In genomic region chr5:112393741-112394414, GRCm38 (mm10) we compare ENCODE assay signal across 9 mouse cellular contexts. TPM values are rescaled to one million over a fixed set of nuclear protein-coding genes. Genes with fewer than 3 reads are reported as not detected.
DNase-seq lines count a peak whose midpoint lies in the region; ATAC-seq and TF ChIP-seq lines count a peak whose summit lies in the region.
"Had no signal": no experiment of that assay in that cellular context is flagged by ENCODE, and none has a peak within 500 bp of the region (broad histone marks: within the 10 kb centered on the region; RNA-seq: fewer than 3 reads in every experiment).

No protein-coding gene starts in this region.

- H3K9ac ChIP-seq in forebrain, embryonic 14.5 days (ENCODE audit: low read length): peak overlapping the region; percentile 69

- H3K36me3 ChIP-seq in E14TG2a.4 (ENCODE audit: insufficient read depth, low read length): no peaks in the 10 kb centered on the region
- peaks cover 24% of the 10 kb centered on the region for H3K36me3 ChIP-seq in forebrain, embryonic 14.5 days (ENCODE audit: control insufficient read depth, insufficient read depth, low read length)
- peaks cover 34% of the 10 kb centered on the region for H3K36me3 ChIP-seq in midbrain, embryonic 10.5 days

- DNase-seq in gastrocnemius, adult 2 months: no peak
- DNase-seq in gastrocnemius, postnatal 25 days: no peak
- no peak for DNase-seq in forebrain, embryonic 14.5 days (ENCODE audit: low spot score)
- no peak for DNase-seq in midbrain, embryonic 10.5 days (ENCODE audit: low spot score)
- no peak for DNase-seq in frontal cortex, postnatal 36 days (ENCODE audit: low spot score in 2 of 2)
- no peak for DNase-seq in ovary, postnatal 10 days (ENCODE audit: low spot score)
- no peak for DNase-seq in layer of hippocampus, postnatal 14 days (ENCODE audit: low spot score in 2 of 2)

- H3K4me3 ChIP-seq in gastrocnemius, adult 2 months: peak overlapping the region; percentile 68
- peak overlapping the region; percentile 81 for H3K4me3 ChIP-seq in E14TG2a.4 (replicated peaks; ENCODE audit: low read length)
- H3K4me3 ChIP-seq in forebrain, embryonic 14.5 days (ENCODE audit: low read depth, low read length): peak overlapping the region; percentile 62
- peak overlapping the region; percentile 76 for H3K4me3 ChIP-seq in midbrain, embryonic 10.5 days

- peak; percentile 18 for ATAC-seq in forebrain, embryonic 14.5 days

- no peaks in the 10 kb centered on the region for H3K9me3 ChIP-seq in E14TG2a.4 (ENCODE audit: low read length)
- H3K9me3 ChIP-seq in forebrain, embryonic 14.5 days (replicated peaks; ENCODE audit: control insufficient read depth, low read length): no peaks in the 10 kb centered on the region
- no peaks in the 10 kb centered on the region for H3K9me3 ChIP-seq in midbrain, embryonic 10.5 days (replicated peaks)

- H3K27me3 ChIP-seq in E14TG2a.4 (ENCODE audit: insufficient read depth, low read length): peaks cover 70% of the 10 kb centered on the region
- no peaks in the 10 kb centered on the region for H3K27me3 ChIP-seq in forebrain, embryonic 14.5 days (replicated peaks; ENCODE audit: control insufficient read depth, insufficient read depth, low read length)
- H3K27me3 ChIP-seq in midbrain, embryonic 10.5 days (ENCODE audit: low read depth, poor library complexity, severe bottlenecking): peaks cover 43% of the 10 kb centered on the region

- WGBS in forebrain, embryonic 14.5 days: 7% methylated on average over 18 of the region's 18 CpGs
- WGBS in midbrain, embryonic 10.5 days: 6% methylated on average over 18 of the region's 18 CpGs

- H3K27ac ChIP-seq in gastrocnemius, adult 2 months: no peak overlapping the region
- peak overlapping the region; percentile 88; the same call in 1 of the 2 replicates for H3K27ac ChIP-seq in forebrain, embryonic 14.5 days (ENCODE audit: low read depth, low read length)
- peak overlapping the region; percentile 93 for H3K27ac ChIP-seq in midbrain, embryonic 10.5 days (replicated peaks)

- intact Hi-C loops in gastrocnemius, adult 2 months (cut with DNase I): no loop called here

- TF ChIP-seq CTCF in gastrocnemius, adult 2 months (IDR thresholded peaks at IDR 0.05): no peak
- no peak for TF ChIP-seq CTCF in E14TG2a.4 (conservative IDR thresholded peaks at IDR 0.05; ENCODE audit: low read length)

- peak overlapping the region; percentile 95 for H3K4me2 ChIP-seq in forebrain, embryonic 14.5 days (ENCODE audit: low read length)

- H3K4me1 ChIP-seq in E14TG2a.4 (replicated peaks; ENCODE audit: low read depth, low read length): peaks cover 41% of the 10 kb centered on the region
- peaks cover 15% of the 10 kb centered on the region for H3K4me1 ChIP-seq in forebrain, embryonic 14.5 days (ENCODE audit: control insufficient read depth, insufficient read depth, low read length)
- peaks cover 63% of the 10 kb centered on the region for H3K4me1 ChIP-seq in midbrain, embryonic 10.5 days

RNA-seq across cellular contexts. Expression of gene Asphd2, which starts 0.8 kb away (rescaled TPM):
- total RNA-seq in gastrocnemius, adult 2 months (2021): under 1 TPM; 0.17 to 0.18 TPM
- total RNA-seq in gastrocnemius, postnatal 25 days (2021): under 1 TPM; 0.36 to 0.56 TPM
- 31.6 and 37.9 TPM in 2 replicates for polyA plus RNA-seq in forebrain, embryonic 14.5 days (2014; fragmentation: Nextera tagmentation; extraction: Ambion mirVana)
- polyA plus RNA-seq in midbrain, embryonic 10.5 days (2016; fragmentation: Nextera tagmentation; extraction: Ambion mirVana): 17.7 and 22.0 TPM in 2 replicates
- total RNA-seq in layer of hippocampus, postnatal 14 days (2021): 100 to 1,000 TPM; 161 to 174 TPM

RNA-seq across cellular contexts. Expression of gene Gm6583, which starts 38.0 kb away (rescaled TPM):
- not detected for total RNA-seq in gastrocnemius, adult 2 months (2021)
- total RNA-seq in gastrocnemius, postnatal 25 days (2021): not detected
- polyA plus RNA-seq in forebrain, embryonic 14.5 days (2014; fragmentation: Nextera tagmentation; extraction: Ambion mirVana): 0.08 and 0.10 TPM in 2 replicates
- polyA plus RNA-seq in midbrain, embryonic 10.5 days (2016; fragmentation: Nextera tagmentation; extraction: Ambion mirVana): 0.26 and 0.34 TPM in 2 replicates
- not detected for total RNA-seq in layer of hippocampus, postnatal 14 days (2021)
- polyA plus RNA-seq: spleen, adult 2 months had no signal

RNA-seq across cellular contexts. Expression of gene Hps4, which starts 51.0 kb away (rescaled TPM):
- 1 to 10 TPM; 4.3 to 6.3 TPM for total RNA-seq in gastrocnemius, adult 2 months (2021)
- total RNA-seq in gastrocnemius, postnatal 25 days (2021): 1 to 10 TPM; 3.8 to 4.5 TPM
- 26.2 and 27.0 TPM in 2 replicates for polyA plus RNA-seq in forebrain, embryonic 14.5 days (2014; fragmentation: Nextera tagmentation; extraction: Ambion mirVana)
- 35.9 and 43.0 TPM in 2 replicates for polyA plus RNA-seq in midbrain, embryonic 10.5 days (2016; fragmentation: Nextera tagmentation; extraction: Ambion mirVana)
- total RNA-seq in layer of hippocampus, postnatal 14 days (2021): 10 to 100 TPM; 25.0 to 29.9 TPM

RNA-seq across cellular contexts. Expression of gene Srrd, which starts 51.0 kb away (rescaled TPM):
- total RNA-seq in gastrocnemius, adult 2 months (2021): 1 to 10 TPM; 4.2 to 5.6 TPM
- total RNA-seq in gastrocnemius, postnatal 25 days (2021): 1 to 10 TPM; 2.4 to 2.7 TPM
- 49.1 and 58.8 TPM in 2 replicates for polyA plus RNA-seq in forebrain, embryonic 14.5 days (2014; fragmentation: Nextera tagmentation; extraction: Ambion mirVana)
- 48.7 and 51.0 TPM in 2 replicates for polyA plus RNA-seq in midbrain, embryonic 10.5 days (2016; fragmentation: Nextera tagmentation; extraction: Ambion mirVana)
- 10 to 100 TPM; 26.4 to 30.1 TPM for total RNA-seq in layer of hippocampus, postnatal 14 days (2021)

RNA-seq across cellular contexts. Expression of gene Gm6588, which starts 55.3 kb away (rescaled TPM):
- not detected for total RNA-seq in gastrocnemius, adult 2 months (2021)
- total RNA-seq in gastrocnemius, postnatal 25 days (2021): not detected
- polyA plus RNA-seq in forebrain, embryonic 14.5 days (2014; fragmentation: Nextera tagmentation; extraction: Ambion mirVana): 0.09 and 0.27 TPM in 2 replicates
- polyA plus RNA-seq in midbrain, embryonic 10.5 days (2016; fragmentation: Nextera tagmentation; extraction: Ambion mirVana): 0.06 and 0.12 TPM in 2 replicates
- total RNA-seq in layer of hippocampus, postnatal 14 days (2021): not detected
- polyA plus RNA-seq: spleen, adult 2 months had no signal

Comparison
In these comparisons a context has a peak if more than half of its experiments do, and no peak if none do; other contexts are left out.
1. RNA of gene Asphd2, which starts 0.8 kb away (total RNA-seq): 161 to 174 TPM in layer of hippocampus, postnatal 14 days; 0.36 to 0.56 TPM in gastrocnemius, postnatal 25 days and 0.17 to 0.18 TPM in gastrocnemius, adult 2 months; every median in the first group is over 100 times any median in the second.
2. Peak in every context shown above with its lines, with median percentiles within 50 percentile points of each other: H3K4me3 ChIP-seq.